Mouse (Mus musculus): ENCODE measurements around the gene Tgif1. TPM values are rescaled to one million over a fixed set of nuclear protein-coding genes. Genes with fewer than 3 reads are reported as not detected.
A peak's percentile ranks its signal among the peaks of the same experiment; 100 is the strongest.

The Tgif1 gene
- total and polyA plus RNA-seq, 2 experiments from 2014 or later = 4.2 to 5.8 TPM

DNA sequence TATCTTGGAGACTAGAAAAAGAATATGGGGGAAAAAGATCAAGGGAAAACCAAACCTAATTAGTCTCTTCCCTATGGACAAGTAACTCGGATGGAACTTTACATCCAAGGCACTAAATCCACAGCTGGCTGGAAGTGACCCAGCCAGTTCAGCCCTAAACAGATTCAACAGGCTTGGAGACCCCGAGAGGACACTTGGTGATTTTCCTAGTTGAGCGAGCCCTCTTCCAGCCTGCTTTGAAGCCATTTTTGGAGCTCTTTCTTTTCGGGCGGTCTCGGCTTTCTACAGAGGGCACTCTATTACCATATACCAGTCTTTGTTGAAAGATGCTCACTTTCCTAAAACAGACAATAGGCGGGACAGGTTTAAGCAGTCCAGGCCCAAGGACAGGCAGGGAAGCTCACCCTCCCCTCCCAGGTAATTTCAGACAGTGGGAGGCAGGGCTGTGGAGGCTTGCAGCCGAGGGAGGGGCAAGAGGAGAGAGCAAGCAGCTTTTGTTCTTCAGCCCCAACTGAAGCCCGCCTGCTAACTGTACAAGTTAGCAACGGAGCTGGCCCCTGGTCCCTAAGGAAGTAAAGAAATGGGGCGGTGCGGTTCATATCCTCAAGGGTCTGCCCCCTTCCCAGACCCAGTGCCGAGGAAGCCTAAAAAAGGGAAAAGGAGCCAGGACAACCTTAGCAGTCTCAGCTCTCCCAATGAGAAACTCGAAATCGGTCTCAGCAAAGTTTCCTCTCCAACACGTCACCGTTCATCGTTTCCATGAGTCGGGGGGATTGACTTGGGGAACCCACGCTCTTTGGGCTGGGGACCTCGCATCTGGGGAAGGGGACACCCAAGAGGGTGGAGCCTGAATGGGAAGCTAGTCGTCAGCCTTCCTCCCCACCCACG lies 4.6 kb downstream of the Tgif1 start:
- no peak for ATAC-seq (ENCODE audit: low FRiP score)
- H3K27me3 ChIP-seq (ENCODE audit: insufficient read depth, low read length) = peaks cover 18% of the 10 kb centered on the region
- H3K9ac ChIP-seq (replicated peaks; ENCODE audit: low read length, poor library complexity, severe bottlenecking) = peak overlapping the region; percentile 39
- H3K4me2 ChIP-seq (ENCODE audit: low read depth, low read length, poor library complexity, severe bottlenecking) = peak overlapping the region; percentile 99
- TF ChIP-seq CTCF (IDR thresholded peaks at IDR 0.05) = no peak
- peaks cover 14% of the 10 kb centered on the region for H3K4me1 ChIP-seq (ENCODE audit: insufficient read depth, low read length)
- peak overlapping the region; percentile 57 for H3K4me3 ChIP-seq (ENCODE audit: low read depth, low read length)
- DNase-seq (ENCODE audit: low spot score) = peak; percentile 27
- no peaks in the 10 kb centered on the region for H3K9me3 ChIP-seq (ENCODE audit: low read length)
- H3K36me3 ChIP-seq (ENCODE audit: insufficient read depth, low read length) = no peaks in the 10 kb centered on the region
- WGBS = under 1% methylated on average over 23 of the region's 23 CpGs
- H3K27ac ChIP-seq (ENCODE audit: low read depth, low read length) = peak overlapping the region; percentile 62

DNA sequence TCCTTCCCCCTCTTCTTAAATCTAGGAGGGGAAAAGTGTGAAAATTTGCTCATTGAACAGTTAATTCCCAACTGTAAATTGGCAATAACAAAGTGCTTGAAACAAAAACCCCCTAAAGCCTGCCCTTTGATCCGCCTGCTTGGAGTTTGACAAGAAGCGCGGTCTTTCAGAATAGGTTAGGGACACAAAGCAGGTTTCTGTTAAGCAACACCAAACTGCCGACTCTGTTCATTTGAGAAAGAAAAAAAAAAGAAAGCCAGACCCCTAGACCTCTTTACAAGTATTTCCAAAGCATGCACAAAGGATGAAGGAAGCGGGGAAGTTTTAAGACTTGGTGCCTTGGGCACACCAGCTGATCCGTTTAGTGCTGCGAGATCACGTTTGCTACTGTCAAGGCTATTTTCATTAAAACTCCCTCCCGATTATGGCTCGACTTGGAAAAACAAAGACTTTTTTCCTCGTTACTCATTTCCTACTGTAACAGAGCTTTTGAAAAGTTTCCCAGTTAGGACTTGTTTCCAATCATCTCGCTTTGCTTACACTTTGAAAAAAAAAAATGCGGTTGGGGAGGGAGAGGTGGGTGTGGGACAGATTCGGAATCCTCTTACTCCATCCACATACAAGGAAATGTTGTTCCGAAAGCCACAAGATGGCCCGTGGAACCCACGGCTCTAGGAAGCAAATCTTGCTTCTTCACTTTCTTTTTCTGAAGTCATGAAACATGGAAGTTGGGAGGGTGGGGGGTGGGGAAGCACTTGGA lies 5.4 kb downstream of the Tgif1 start:
- H3K9ac ChIP-seq (replicated peaks; ENCODE audit: low read length, poor library complexity, severe bottlenecking) = no peak overlapping the region
- under 1% methylated on average over 17 of the region's 17 CpGs for WGBS
- no peak for DNase-seq (ENCODE audit: low spot score)

DNA sequence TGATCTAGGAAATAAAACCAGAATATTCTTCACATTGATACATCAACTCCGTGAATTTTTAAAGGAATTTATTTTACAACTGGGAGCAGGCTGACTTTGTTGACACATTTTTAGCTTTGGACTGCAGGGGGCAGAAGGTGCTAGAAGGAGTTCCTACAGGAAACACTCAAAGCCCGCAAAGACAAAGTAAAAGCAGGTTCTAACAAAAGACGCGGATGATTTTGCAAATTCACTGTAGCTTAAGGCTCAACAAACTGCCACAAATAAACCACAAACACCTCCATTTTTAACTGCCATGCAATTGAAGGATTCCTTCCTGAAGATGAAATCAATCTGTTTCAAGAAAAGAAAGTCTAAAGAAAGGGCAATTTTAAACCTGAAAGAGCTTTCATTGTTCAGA lies 6.3 kb downstream of the Tgif1 start:
- no peaks in the 10 kb centered on the region for H3K36me3 ChIP-seq (ENCODE audit: insufficient read depth, low read length)
- ATAC-seq (ENCODE audit: low FRiP score) = no peak
- no peak overlapping the region for H3K27ac ChIP-seq (ENCODE audit: low read depth, low read length)
- no peaks in the 10 kb centered on the region for H3K9me3 ChIP-seq (ENCODE audit: low read length)
- H3K4me2 ChIP-seq (ENCODE audit: low read depth, low read length, poor library complexity, severe bottlenecking) = no peak overlapping the region
- peaks cover 18% of the 10 kb centered on the region for H3K27me3 ChIP-seq (ENCODE audit: insufficient read depth, low read length)
- WGBS = 6% methylated on average over 4 of the region's 4 CpGs
- peak; percentile 60 for DNase-seq (ENCODE audit: low spot score)
- TF ChIP-seq CTCF (IDR thresholded peaks at IDR 0.05) = peak; percentile 71
- H3K9ac ChIP-seq (replicated peaks; ENCODE audit: low read length, poor library complexity, severe bottlenecking) = no peak overlapping the region
- peaks cover 9% of the 10 kb centered on the region for H3K4me1 ChIP-seq (ENCODE audit: insufficient read depth, low read length)
- no peak overlapping the region for H3K4me3 ChIP-seq (ENCODE audit: low read depth, low read length)

More for the DNA sequence above, 5.4 kb downstream of the Tgif1 start:
- H3K4me2 ChIP-seq (ENCODE audit: low read depth, low read length, poor library complexity, severe bottlenecking) = peak overlapping the region; percentile 99
- TF ChIP-seq CTCF (IDR thresholded peaks at IDR 0.05) = no peak
- no peaks in the 10 kb centered on the region for H3K36me3 ChIP-seq (ENCODE audit: insufficient read depth, low read length)
- no peak overlapping the region for H3K4me3 ChIP-seq (ENCODE audit: low read depth, low read length)
- H3K27ac ChIP-seq (ENCODE audit: low read depth, low read length) = no peak overlapping the region
- peaks cover 18% of the 10 kb centered on the region for H3K27me3 ChIP-seq (ENCODE audit: insufficient read depth, low read length)
- no peak for ATAC-seq (ENCODE audit: low FRiP score)
- peaks cover 14% of the 10 kb centered on the region for H3K4me1 ChIP-seq (ENCODE audit: insufficient read depth, low read length)
- H3K9me3 ChIP-seq (ENCODE audit: low read length) = no peaks in the 10 kb centered on the region

DNA sequence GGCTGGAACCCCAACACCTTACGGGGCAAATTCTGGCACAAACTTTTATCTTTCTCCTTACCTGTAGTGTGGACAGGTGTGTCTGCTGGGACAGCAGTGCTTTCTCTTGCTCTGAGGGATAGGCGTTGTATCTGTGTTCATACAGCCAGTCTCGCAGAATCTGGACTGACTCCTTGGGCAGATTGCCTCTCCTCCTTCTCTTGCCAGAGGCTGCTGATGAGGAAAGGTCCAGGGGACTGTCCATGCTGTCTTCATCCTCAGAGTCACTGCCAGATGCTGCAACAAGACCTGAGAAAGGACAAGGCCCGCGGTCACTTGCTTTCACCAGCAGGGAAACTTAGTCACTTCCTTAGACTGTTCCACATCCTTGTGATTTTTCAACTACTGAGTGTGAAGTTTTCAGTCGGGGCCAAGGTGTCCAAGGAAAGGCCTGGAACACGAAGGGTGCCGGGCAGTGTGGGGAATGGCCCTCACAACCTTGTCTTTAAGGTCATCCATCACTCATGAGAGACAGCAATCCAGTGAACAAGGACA lies 7.2 kb downstream of the Tgif1 start:
- H3K4me1 ChIP-seq (ENCODE audit: insufficient read depth, low read length) = peaks cover 6% of the 10 kb centered on the region

DNA sequence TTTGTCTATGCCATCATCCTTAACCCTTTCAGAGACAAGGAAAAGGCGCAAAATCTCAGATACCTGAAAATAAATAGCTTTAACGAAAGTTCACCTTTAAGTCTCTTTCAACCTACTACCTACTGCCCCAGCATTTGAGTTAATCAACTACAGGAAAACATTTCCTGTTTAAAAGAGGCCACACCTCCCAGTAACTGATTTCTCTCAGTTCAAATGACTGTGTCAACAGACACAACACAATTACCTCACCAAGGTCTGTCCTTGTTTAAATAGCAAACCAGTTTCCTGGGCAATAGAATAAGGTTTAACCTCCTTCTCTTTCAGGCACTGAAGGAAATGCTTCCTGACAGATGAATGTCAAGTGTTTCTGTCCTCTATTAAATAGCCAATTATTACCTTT lies 7.8 kb downstream of the Tgif1 start:
- DNase-seq (ENCODE audit: low spot score) (no peak), ATAC-seq (ENCODE audit: low FRiP score) (no peak)
- Histone ChIP-seq H3K27ac (ENCODE audit: low read depth, low read length) (no peak overlapping the region), H3K4me3 (ENCODE audit: low read depth, low read length) (no peak overlapping the region), H3K9ac (replicated peaks; ENCODE audit: low read length, poor library complexity, severe bottlenecking) (no peak overlapping the region), H3K36me3 (ENCODE audit: insufficient read depth, low read length) (no peaks in the 10 kb centered on the region), H3K4me2 (ENCODE audit: low read depth, low read length, poor library complexity, severe bottlenecking) (no peak overlapping the region), H3K27me3 (ENCODE audit: insufficient read depth, low read length) (peaks cover 12% of the 10 kb centered on the region), H3K9me3 (ENCODE audit: low read length) (no peaks in the 10 kb centered on the region), H3K4me1 (ENCODE audit: insufficient read depth, low read length) (peaks cover 6% of the 10 kb centered on the region)
- no peak for TF ChIP-seq CTCF (IDR thresholded peaks at IDR 0.05)
- WGBS = 88% methylated on average over 2 of the region's 2 CpGs

More for the DNA sequence above, 7.2 kb downstream of the Tgif1 start:
- H3K9me3 ChIP-seq (ENCODE audit: low read length) = no peaks in the 10 kb centered on the region
- no peak overlapping the region for H3K27ac ChIP-seq (ENCODE audit: low read depth, low read length)
- H3K4me3 ChIP-seq (ENCODE audit: low read depth, low read length) = no peak overlapping the region
- no peaks in the 10 kb centered on the region for H3K36me3 ChIP-seq (ENCODE audit: insufficient read depth, low read length)
- no peak for DNase-seq (ENCODE audit: low spot score)
- no peak for ATAC-seq (ENCODE audit: low FRiP score)
- no peak for TF ChIP-seq CTCF (IDR thresholded peaks at IDR 0.05)
- 88% methylated on average over 8 of the region's 8 CpGs for WGBS
- no peak overlapping the region for H3K4me2 ChIP-seq (ENCODE audit: low read depth, low read length, poor library complexity, severe bottlenecking)
- peaks cover 12% of the 10 kb centered on the region for H3K27me3 ChIP-seq (ENCODE audit: insufficient read depth, low read length)
- no peak overlapping the region for H3K9ac ChIP-seq (replicated peaks; ENCODE audit: low read length, poor library complexity, severe bottlenecking)
